Mouse (Mus musculus): ENCODE measurements at regions not wholly inside any gene's neighbourhood (a gene's known extent, or its start where the extent isn't known, plus 50 kb on each side); places are given as distances from the start of the nearest gene placed in this dataset.
A peak's percentile ranks its signal among the peaks of the same experiment; 100 is the strongest.

GRCm38 (mm10) chr2:51055339-51055738, 93.6 kb downstream of the Rnd3 start:
- Histone ChIP-seq H3K27me3 (replicated peaks; ENCODE audit: control insufficient read depth, insufficient read depth, low read length) (no peaks in the 10 kb centered on the region), H3K9ac (ENCODE audit: low read depth, low read length) (no peak overlapping the region), H3K4me3 (ENCODE audit: low read length) (no peak overlapping the region), H3K9me3 (ENCODE audit: control insufficient read depth, low read length) (no peaks in the 10 kb centered on the region), H3K4me2 (ENCODE audit: low read depth, low read length) (no peak overlapping the region), H3K4me1 (ENCODE audit: control insufficient read depth, insufficient read depth, low read length) (peaks cover 11% of the 10 kb centered on the region), H3K27ac (ENCODE audit: low read length) (no peak overlapping the region; the same call in 1 of the 2 replicates), H3K36me3 (ENCODE audit: control insufficient read depth, insufficient read depth, low read length) (no peaks in the 10 kb centered on the region)
- ATAC-seq = no peak
- 20% methylated on average over 3 of the region's 3 CpGs for WGBS

GRCm38 (mm10) chr2:51049834-51050170, 99.1 kb downstream of the Rnd3 start:
- ATAC-seq = no peak
- 62% methylated on average over 3 of the region's 3 CpGs for WGBS
- no peaks in the 10 kb centered on the region for H3K4me1 ChIP-seq (ENCODE audit: control insufficient read depth, insufficient read depth, low read length)

GRCm38 (mm10) chr2:51049101-51049833, 99.6 kb downstream of the Rnd3 start:
- H3K9me3 ChIP-seq (ENCODE audit: control insufficient read depth, low read length) = no peaks in the 10 kb centered on the region
- H3K4me1 ChIP-seq (ENCODE audit: control insufficient read depth, insufficient read depth, low read length) = no peaks in the 10 kb centered on the region
- H3K4me2 ChIP-seq (ENCODE audit: low read depth, low read length) = 0 out of 2 replicates have a peak overlapping the region, but pooled peaks have one; percentile 4
- no peak overlapping the region for H3K4me3 ChIP-seq (ENCODE audit: low read length)
- ATAC-seq = peak; percentile 91
- H3K27me3 ChIP-seq (replicated peaks; ENCODE audit: control insufficient read depth, insufficient read depth, low read length) = no peaks in the 10 kb centered on the region
- H3K9ac ChIP-seq (ENCODE audit: low read depth, low read length) = no peak overlapping the region
- H3K36me3 ChIP-seq (ENCODE audit: control insufficient read depth, insufficient read depth, low read length) = no peaks in the 10 kb centered on the region
- 61% methylated on average over 8 of the region's 8 CpGs for WGBS
- H3K27ac ChIP-seq (ENCODE audit: low read length) = 0 out of 2 replicates have a peak overlapping the region, but pooled peaks have one; percentile 12

More at GRCm38 (mm10) chr2:51049834-51050170, 99.1 kb downstream of the Rnd3 start:
- H3K9ac ChIP-seq (ENCODE audit: low read depth, low read length) = no peak overlapping the region
- no peak overlapping the region for H3K4me2 ChIP-seq (ENCODE audit: low read depth, low read length)
- no peaks in the 10 kb centered on the region for H3K27me3 ChIP-seq (replicated peaks; ENCODE audit: control insufficient read depth, insufficient read depth, low read length)
- H3K9me3 ChIP-seq (ENCODE audit: control insufficient read depth, low read length) = no peaks in the 10 kb centered on the region
- no peaks in the 10 kb centered on the region for H3K36me3 ChIP-seq (ENCODE audit: control insufficient read depth, insufficient read depth, low read length)
- H3K27ac ChIP-seq (ENCODE audit: low read length) = peak overlapping the region; percentile 12; the same call in 1 of the 2 replicates
- H3K4me3 ChIP-seq (ENCODE audit: low read length) = no peak overlapping the region

GRCm38 (mm10) chr2:51047520-51047919, 101.4 kb downstream of the Rnd3 start:
- 82% methylated on average over 5 of the region's 5 CpGs for WGBS

GRCm38 (mm10) chr2:51045626-51046025, 103.3 kb downstream of the Rnd3 start:
- no peaks in the 10 kb centered on the region for H3K9me3 ChIP-seq (ENCODE audit: control insufficient read depth, low read length)
- H3K4me1 ChIP-seq (ENCODE audit: control insufficient read depth, insufficient read depth, low read length) = no peaks in the 10 kb centered on the region
- H3K27ac ChIP-seq (ENCODE audit: low read length) = no peak overlapping the region
- 70% methylated on average over 2 of the region's 2 CpGs for WGBS
- H3K36me3 ChIP-seq (ENCODE audit: control insufficient read depth, insufficient read depth, low read length) = no peaks in the 10 kb centered on the region
- no peaks in the 10 kb centered on the region for H3K27me3 ChIP-seq (replicated peaks; ENCODE audit: control insufficient read depth, insufficient read depth, low read length)
- ATAC-seq = no peak
- H3K9ac ChIP-seq (ENCODE audit: low read depth, low read length) = no peak overlapping the region
- H3K4me3 ChIP-seq (ENCODE audit: low read length) = no peak overlapping the region
- no peak overlapping the region for H3K4me2 ChIP-seq (ENCODE audit: low read depth, low read length)

More at GRCm38 (mm10) chr2:51047520-51047919, 101.4 kb downstream of the Rnd3 start:
- Histone ChIP-seq H3K9me3 (ENCODE audit: control insufficient read depth, low read length) (no peaks in the 10 kb centered on the region), H3K4me3 (ENCODE audit: low read length) (no peak overlapping the region), H3K9ac (ENCODE audit: low read depth, low read length) (no peak overlapping the region), H3K36me3 (ENCODE audit: control insufficient read depth, insufficient read depth, low read length) (no peaks in the 10 kb centered on the region), H3K4me2 (ENCODE audit: low read depth, low read length) (no peak overlapping the region), H3K4me1 (ENCODE audit: control insufficient read depth, insufficient read depth, low read length) (no peaks in the 10 kb centered on the region), H3K27me3 (replicated peaks; ENCODE audit: control insufficient read depth, insufficient read depth, low read length) (no peaks in the 10 kb centered on the region), H3K27ac (ENCODE audit: low read length) (no peak overlapping the region)
- ATAC-seq = no peak

GRCm38 (mm10) chr2:51041101-51041500, 107.8 kb downstream of the Rnd3 start:
- H3K9ac ChIP-seq (ENCODE audit: low read depth, low read length) = no peak overlapping the region
- no peaks in the 10 kb centered on the region for H3K27me3 ChIP-seq (replicated peaks; ENCODE audit: control insufficient read depth, insufficient read depth, low read length)
- no peak overlapping the region for H3K4me2 ChIP-seq (ENCODE audit: low read depth, low read length)
- H3K4me3 ChIP-seq (ENCODE audit: low read length) = no peak overlapping the region
- ATAC-seq = no peak
- no peaks in the 10 kb centered on the region for H3K36me3 ChIP-seq (ENCODE audit: control insufficient read depth, insufficient read depth, low read length)
- no peak overlapping the region for H3K27ac ChIP-seq (ENCODE audit: low read length)
- WGBS = 56% methylated on average over 7 of the region's 7 CpGs
- no peaks in the 10 kb centered on the region for H3K9me3 ChIP-seq (ENCODE audit: control insufficient read depth, low read length)
- H3K4me1 ChIP-seq (ENCODE audit: control insufficient read depth, insufficient read depth, low read length) = no peaks in the 10 kb centered on the region

GRCm38 (mm10) chr2:51038685-51039084, 110.2 kb downstream of the Rnd3 start:
- Histone ChIP-seq H3K27ac (ENCODE audit: low read length) (no peak overlapping the region), H3K4me2 (ENCODE audit: low read depth, low read length) (no peak overlapping the region), H3K9me3 (ENCODE audit: control insufficient read depth, low read length) (no peaks in the 10 kb centered on the region), H3K4me1 (ENCODE audit: control insufficient read depth, insufficient read depth, low read length) (no peaks in the 10 kb centered on the region), H3K36me3 (ENCODE audit: control insufficient read depth, insufficient read depth, low read length) (no peaks in the 10 kb centered on the region), H3K27me3 (replicated peaks; ENCODE audit: control insufficient read depth, insufficient read depth, low read length) (no peaks in the 10 kb centered on the region), H3K9ac (ENCODE audit: low read depth, low read length) (no peak overlapping the region), H3K4me3 (ENCODE audit: low read length) (no peak overlapping the region)
- WGBS = 61% methylated on average over 6 of the region's 6 CpGs
- no peak for ATAC-seq

- no peak for ATAC-seq
- H3K27me3 ChIP-seq (replicated peaks; ENCODE audit: control insufficient read depth, insufficient read depth, low read length) = no peaks in the 10 kb centered on the region
- H3K9ac ChIP-seq (ENCODE audit: low read depth, low read length) = no peak overlapping the region
- no peak overlapping the region for H3K4me2 ChIP-seq (ENCODE audit: low read depth, low read length)
- H3K4me3 ChIP-seq (ENCODE audit: low read length) = no peak overlapping the region
- WGBS = 78% methylated on average over 5 of the region's 5 CpGs
- H3K4me1 ChIP-seq (ENCODE audit: control insufficient read depth, insufficient read depth, low read length) = no peaks in the 10 kb centered on the region
- H3K27ac ChIP-seq (ENCODE audit: low read length) = no peak overlapping the region
- no peaks in the 10 kb centered on the region for H3K9me3 ChIP-seq (ENCODE audit: control insufficient read depth, low read length)
- no peaks in the 10 kb centered on the region for H3K36me3 ChIP-seq (ENCODE audit: control insufficient read depth, insufficient read depth, low read length)
These were observed 111.9 kb downstream of the Rnd3 start for GRCm38 (mm10) chr2:51036995-51037394.

GRCm38 (mm10) chr2:51036190-51036755, 112.6 kb downstream of the Rnd3 start:
- Histone ChIP-seq H3K27ac (ENCODE audit: low read length) (no peak overlapping the region), H3K36me3 (ENCODE audit: control insufficient read depth, insufficient read depth, low read length) (no peaks in the 10 kb centered on the region), H3K4me3 (ENCODE audit: low read length) (no peak overlapping the region), H3K4me1 (ENCODE audit: control insufficient read depth, insufficient read depth, low read length) (no peaks in the 10 kb centered on the region), H3K9me3 (ENCODE audit: control insufficient read depth, low read length) (no peaks in the 10 kb centered on the region), H3K27me3 (replicated peaks; ENCODE audit: control insufficient read depth, insufficient read depth, low read length) (no peaks in the 10 kb centered on the region), H3K4me2 (ENCODE audit: low read depth, low read length) (no peak overlapping the region), H3K9ac (ENCODE audit: low read depth, low read length) (no peak overlapping the region)
- ATAC-seq = no peak
- 76% methylated on average over 8 of the region's 8 CpGs for WGBS
